Comparison of ENCODE assay signal across 28 mouse cellular contexts in the genomic region with DNA sequence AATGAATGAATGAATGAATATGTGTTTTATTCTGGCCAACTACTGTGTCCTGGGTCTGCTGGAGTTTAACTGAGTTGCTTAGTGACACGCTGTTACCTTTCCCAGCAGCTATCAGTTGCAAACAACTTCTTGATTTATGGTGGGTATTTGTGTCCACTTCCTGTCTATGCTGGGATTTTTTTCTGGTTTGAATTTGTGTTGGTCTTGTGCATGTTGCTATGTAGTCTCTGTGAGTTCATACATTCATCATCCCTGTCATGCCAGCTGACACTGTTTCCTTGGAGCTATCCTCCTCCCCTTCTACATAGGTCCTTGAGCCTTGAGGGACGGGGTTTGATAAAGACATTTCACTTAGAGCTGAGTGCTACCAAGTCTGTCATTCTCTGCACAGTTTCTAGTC.
DNase-seq lines count a peak whose midpoint lies in the region; ATAC-seq and TF ChIP-seq lines count a peak whose summit lies in the region.
"Had no signal": no experiment of that assay in that cellular context is flagged by ENCODE, and none has a peak within 500 bp of the region (broad histone marks: within the 10 kb centered on the region; RNA-seq: fewer than 3 reads in every experiment).

No protein-coding gene starts in this region.

- 0 out of 2 replicates have a peak, but pooled peaks cover 5% of the 10 kb centered on the region for H3K36me3 ChIP-seq in kidney, postnatal 0 days (ENCODE audit: insufficient read depth, low read length)
- H3K36me3 ChIP-seq: embryonic facial prominence, embryonic 12.5 days; embryonic facial prominence, embryonic 15.5 days; heart, embryonic 12.5 days; heart, embryonic 15.5 days had no signal

- H3K4me3 ChIP-seq in kidney, postnatal 0 days (replicated peaks; ENCODE audit: low read depth, low read length): no peak overlapping the region
- H3K4me3 ChIP-seq: embryonic facial prominence, embryonic 12.5 days; embryonic facial prominence, embryonic 15.5 days; gastrocnemius, adult 2 months; heart, embryonic 12.5 days; heart, embryonic 15.5 days had no signal

- no peaks in the 10 kb centered on the region for H3K4me1 ChIP-seq in kidney, postnatal 0 days (replicated peaks; ENCODE audit: insufficient read depth, low read length)
- H3K4me1 ChIP-seq: embryonic facial prominence, embryonic 15.5 days; heart, embryonic 12.5 days; heart, embryonic 15.5 days had no signal

- ATAC-seq in kidney, postnatal 0 days (replicated peaks; ENCODE audit: low FRiP score, low read depth): no peak
- peak; percentile 45 to 46; a peak in 3 of 4 replicates for ATAC-seq in hematopoietic stem cell, adult 5-6 weeks (replicated peaks in 1 of 2; ENCODE audit: insufficient read depth in 1 of 2, low FRiP score in 2 of 2, low TSS enrichment in 1 of 2, low read depth in 1 of 2, poor library complexity in 2 of 2, severe bottlenecking in 2 of 2)
- no peak for ATAC-seq in granulocyte monocyte progenitor cell, adult 5-6 weeks (replicated peaks; ENCODE audit: poor library complexity, severe bottlenecking)
- ATAC-seq: activated CD4-positive, CD25-positive, alpha-beta regulatory T cell, adult 4 months; forebrain, embryonic 14.5 days; forebrain, postnatal 0 days; hindbrain, postnatal 0 days; intestine, postnatal 0 days had no signal

- H3K27me3 ChIP-seq in kidney, postnatal 0 days (ENCODE audit: insufficient read depth, low read length): no peaks in the 10 kb centered on the region
- H3K27me3 ChIP-seq: embryonic facial prominence, embryonic 12.5 days; embryonic facial prominence, embryonic 15.5 days; heart, embryonic 12.5 days; heart, embryonic 15.5 days had no signal

- 37% methylated on average over 2 of the region's 2 CpGs for WGBS in kidney, postnatal 0 days

- H3K4me2 ChIP-seq in kidney, postnatal 0 days (ENCODE audit: low read length): no peak overlapping the region
- H3K4me2 ChIP-seq: embryonic facial prominence, embryonic 12.5 days; embryonic facial prominence, embryonic 15.5 days; heart, embryonic 12.5 days; heart, embryonic 15.5 days; hindbrain, embryonic 14.5 days had no signal

- H3K9me3 ChIP-seq in kidney, postnatal 0 days (replicated peaks; ENCODE audit: low read length): no peaks in the 10 kb centered on the region
- H3K9me3 ChIP-seq: embryonic facial prominence, embryonic 12.5 days; embryonic facial prominence, embryonic 15.5 days; heart, embryonic 12.5 days; heart, embryonic 15.5 days had no signal

- no peak for TF ChIP-seq CTCF in kidney, postnatal 0 days (IDR thresholded peaks at IDR 0.05; ENCODE audit: low read depth)

- no peak overlapping the region for H3K9ac ChIP-seq in kidney, postnatal 0 days (ENCODE audit: low read depth, low read length)
- H3K9ac ChIP-seq: embryonic facial prominence, embryonic 12.5 days; embryonic facial prominence, embryonic 15.5 days; forebrain, postnatal 0 days; heart, embryonic 12.5 days; heart, embryonic 15.5 days; hindbrain, embryonic 14.5 days had no signal

- DNase-seq in adrenal gland, postnatal 14 days: peak; percentile 13
- no peak for DNase-seq in adrenal gland, adult 8-10 months
- DNase-seq in kidney, postnatal 0 days (ENCODE audit: low spot score): peak; percentile 8
- DNase-seq in kidney, adult 11 months: no peak
- no peak for DNase-seq in c-Kit-positive CD71-positive TER-119-positive erythroid progenitor cells, embryonic 14.5 days (ENCODE audit: low spot score)
- DNase-seq: adrenal gland, postnatal 36 days; cerebellum, adult 11 months; cerebellum, adult 8-10 months; cerebellum, postnatal 10 days; cerebellum, postnatal 36 days; forebrain, postnatal 0 days; gastrocnemius, adult 2 months; gastrocnemius, postnatal 14 days; heart, adult 18-20 months; heart, postnatal 10 days; heart, postnatal 36 days; kidney, adult 8-10 months had no signal

- H3K27ac ChIP-seq in kidney, postnatal 0 days: no peak overlapping the region
- H3K27ac ChIP-seq: embryonic facial prominence, embryonic 12.5 days; embryonic facial prominence, embryonic 15.5 days; gastrocnemius, adult 2 months; heart, embryonic 15.5 days; hindbrain, embryonic 14.5 days; hindbrain, postnatal 0 days had no signal

Comparison
In these comparisons a context has a peak if more than half of its experiments do, and no peak if none do; other contexts are left out.
1. DNase-seq: peak in adrenal gland, postnatal 14 days (single experiment) and kidney, postnatal 0 days (single experiment); none in adrenal gland, adult 8-10 months (single experiment), kidney, adult 11 months (single experiment) and c-Kit-positive CD71-positive TER-119-positive erythroid progenitor cells, embryonic 14.5 days (single experiment).
2. ATAC-seq: peak in hematopoietic stem cell, adult 5-6 weeks (2 of 2); none in kidney, postnatal 0 days (single experiment) and granulocyte monocyte progenitor cell, adult 5-6 weeks (single experiment).